Mouse (Mus musculus) lung, postnatal 0 days (tissue): ENCODE data around the gene Ptx4.

Experiments used
- CTCF ChIP-seq: IDR thresholded peaks from 2 replicates; pipeline ENCODE4 v1.5.1; 2016; ENCODE audit warnings: antibody characterized with exemption, mild to moderate bottlenecking
- EP300 ChIP-seq: IDR thresholded peaks from 2 replicates; pipeline ENCODE4 v1.6.1; 2016; ENCODE audit warnings: antibody characterized with exemption, mild to moderate bottlenecking, control low read depth

GRCm38 (mm10) chr17:25169706-25170105 is 49.1 kb downstream of the Ptx4 start:
- TF ChIP-seq EP300 (no peak), CTCF (no peak)
